Mouse (Mus musculus) kidney, adult 2 months (tissue): ENCODE data around the gene Zbtb44.

Experiments used
- CTCF ChIP-seq: fragments of 200-500 bp; conservative IDR thresholded peaks from 2 replicates; pipeline ENCODE4 v1.5.1; 2011; ENCODE audit warnings: low read depth, mild to moderate bottlenecking, control low read depth, low read length, moderate library complexity, mixed read lengths; ENCODE audit not compliant: insufficient read depth, insufficient read length
- POLR2A ChIP-seq: fragments of 200-500 bp; IDR thresholded peaks from one replicate; pipeline ENCODE4 v1.6.1; 2011; ENCODE audit warnings: low read depth, low read length, control low read depth

GRCm38 (mm10) chr9:31017616-31018015 lies 12.8 kb upstream of the Zbtb44 start:
- TF ChIP-seq CTCF: no peak
- TF ChIP-seq POLR2A: no peak
